Mouse (Mus musculus) small intestine, adult 2 months (tissue): ENCODE results near the gene Map9. TPM values are rescaled to one million over a fixed set of nuclear protein-coding genes. Genes with fewer than 3 reads are reported as not detected.

Source experiments
- H3K27ac ChIP-seq: fragments of 200-500 bp; 2 replicates; pipeline ENCODE4 v1.5.1; 2012; ENCODE audit warnings: low read depth, low read length, control low read depth, inconsistent platforms; ENCODE audit not compliant: insufficient read depth
- H3K27me3 ChIP-seq: fragments of 200-500 bp; 2 replicates; pipeline ENCODE4 v1.6.1; 2012; ENCODE audit warnings: mild to moderate bottlenecking, moderate library complexity, low read length, inconsistent platforms; ENCODE audit not compliant: control insufficient read depth, insufficient read depth
- H3K36me3 ChIP-seq: fragments of 200-500 bp; 2 replicates; pipeline ENCODE4 v1.6.1; 2012; ENCODE audit warnings: mild to moderate bottlenecking, low read length, control low read depth, inconsistent platforms; ENCODE audit not compliant: control insufficient read depth, insufficient read depth
- H3K4me1 ChIP-seq: fragments of 200-500 bp; 2 replicates; pipeline ENCODE4 v1.6.1; 2012; ENCODE audit warnings: low read length, inconsistent platforms, mixed read lengths; ENCODE audit not compliant: control insufficient read depth, insufficient read depth, insufficient read length
- H3K4me3 ChIP-seq: fragments of 200-500 bp; 2 replicates; pipeline ENCODE4 v1.5.1; 2012; ENCODE audit warnings: low read depth, mild to moderate bottlenecking, control low read depth, inconsistent platforms, low read length, moderate library complexity
- CTCF ChIP-seq: fragments of 200-500 bp; IDR thresholded peaks from 2 replicates; pipeline ENCODE4 v1.5.1; 2012; ENCODE audit warnings: low read depth, mild to moderate bottlenecking, control low read depth, inconsistent platforms, low read length, moderate library complexity, mixed read lengths; ENCODE audit not compliant: insufficient replicate concordance, insufficient read length; ENCODE audit errors: extremely low read depth
- POLR2A ChIP-seq: fragments of 200-500 bp; IDR thresholded peaks from 2 replicates; pipeline ENCODE4 v1.6.1; 2012; ENCODE audit warnings: low read depth, mild to moderate bottlenecking, control low read depth, inconsistent platforms, low read length, moderate library complexity
- WGBS: fragments of 180-500 bp; shearing (Covaris S2); methylation state at CpG from one replicate; pipeline ENCODE4 v1.1.7; 2018; 5-methylcytosine and 5-hydroxymethylcytosine counted together
- polyA plus RNA-seq: library from polyadenylated mRNA; depleted of rRNA; stranded (reverse); fragments of >200 nt; gene quantifications from 2 replicates; pipeline ENCODE4 v1.2.3, GENCODE M21; 2012

Map9 gene
- polyA plus RNA-seq, 1 experiment = 0.03 TPM

DNA sequence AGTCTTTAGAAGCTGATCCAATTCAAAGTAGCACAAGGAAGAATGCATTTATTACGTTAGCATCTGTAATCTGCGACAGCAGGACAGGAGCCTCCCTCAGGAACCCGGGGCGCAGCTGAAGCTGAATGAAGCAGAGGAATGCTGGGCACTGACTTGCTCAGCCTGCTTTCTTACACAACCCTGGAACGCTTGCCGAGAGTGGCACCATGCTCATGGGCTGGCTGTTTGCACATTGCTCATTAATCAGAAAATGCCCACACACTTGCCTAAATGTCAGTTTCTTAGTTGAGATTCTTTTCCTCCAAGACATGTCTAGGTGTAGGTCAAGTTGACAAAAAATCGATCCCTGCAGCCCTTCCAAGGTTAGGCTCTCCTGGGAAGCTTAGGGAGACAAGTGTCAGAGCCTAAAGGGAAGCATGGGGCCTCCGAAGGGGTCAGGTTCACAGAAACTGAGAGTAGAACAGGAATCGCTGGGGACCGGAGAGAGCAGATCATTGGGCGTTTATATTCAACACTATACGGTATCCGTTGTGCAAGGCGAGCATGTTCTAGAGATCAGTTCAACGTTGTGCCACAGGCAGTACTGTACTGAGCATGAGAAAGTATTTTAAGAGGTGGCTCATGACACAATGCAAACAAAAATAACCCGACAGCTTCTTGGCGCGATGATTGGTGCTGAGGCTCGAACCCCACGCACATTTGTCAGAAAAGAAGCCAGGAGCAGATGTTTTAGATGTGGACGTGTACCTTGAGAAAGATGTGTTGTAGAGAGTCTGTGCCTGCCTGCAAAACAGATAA, 11.4 kb downstream of the Map9 start:
- no peaks in the 10 kb centered on the region for H3K4me1 ChIP-seq
- 77% methylated on average over 21 of the region's 21 CpGs for WGBS
- H3K36me3 ChIP-seq = no peaks in the 10 kb centered on the region; the same call in 1 of the 2 replicates
- H3K27ac ChIP-seq = no peak overlapping the region
- H3K27me3 ChIP-seq = no peaks in the 10 kb centered on the region
- no peak overlapping the region for H3K4me3 ChIP-seq
- TF ChIP-seq POLR2A (no peak), CTCF (no peak)

- WGBS = 82% methylated on average over 10 of the region's 10 CpGs
Observed at GRCm38 (mm10) chr3:82370439-82371011, 12.7 kb downstream of the Map9 start.

DNA sequence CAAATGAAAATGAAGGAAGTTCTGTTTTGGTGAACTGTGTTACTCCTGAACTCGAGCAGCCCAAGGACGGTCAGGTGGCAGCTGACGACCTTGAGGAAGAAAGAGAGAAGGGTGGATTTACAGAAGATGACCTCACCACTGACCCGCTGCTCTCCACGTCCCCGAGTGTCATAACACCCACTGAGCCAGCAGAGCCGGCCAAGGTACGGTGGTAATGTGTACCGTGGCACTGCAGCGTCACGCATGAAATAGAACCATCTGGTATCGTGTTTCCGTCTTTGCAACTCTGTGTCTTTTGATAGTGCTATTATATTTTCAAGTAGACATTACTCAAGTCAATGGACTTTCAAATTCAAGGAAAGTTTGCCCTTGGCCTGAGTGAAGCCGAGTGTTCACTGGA, 19.1 kb downstream of the Map9 start:
- Histone ChIP-seq H3K27me3 (no peaks in the 10 kb centered on the region), H3K36me3 (no peaks in the 10 kb centered on the region; the same call in 1 of the 2 replicates), H3K4me1 (no peaks in the 10 kb centered on the region), H3K27ac (no peak overlapping the region), H3K4me3 (no peak overlapping the region)
- TF ChIP-seq CTCF = no peak
- TF ChIP-seq POLR2A = no peak
- WGBS = 89% methylated on average over 14 of the region's 14 CpGs

More at GRCm38 (mm10) chr3:82370439-82371011, 12.7 kb downstream of the Map9 start:
- no peak for TF ChIP-seq POLR2A
- TF ChIP-seq CTCF = no peak
- Histone ChIP-seq H3K27ac (no peak overlapping the region), H3K36me3 (no peaks in the 10 kb centered on the region; the same call in 1 of the 2 replicates), H3K4me3 (no peak overlapping the region), H3K27me3 (no peaks in the 10 kb centered on the region), H3K4me1 (no peaks in the 10 kb centered on the region)

DNA sequence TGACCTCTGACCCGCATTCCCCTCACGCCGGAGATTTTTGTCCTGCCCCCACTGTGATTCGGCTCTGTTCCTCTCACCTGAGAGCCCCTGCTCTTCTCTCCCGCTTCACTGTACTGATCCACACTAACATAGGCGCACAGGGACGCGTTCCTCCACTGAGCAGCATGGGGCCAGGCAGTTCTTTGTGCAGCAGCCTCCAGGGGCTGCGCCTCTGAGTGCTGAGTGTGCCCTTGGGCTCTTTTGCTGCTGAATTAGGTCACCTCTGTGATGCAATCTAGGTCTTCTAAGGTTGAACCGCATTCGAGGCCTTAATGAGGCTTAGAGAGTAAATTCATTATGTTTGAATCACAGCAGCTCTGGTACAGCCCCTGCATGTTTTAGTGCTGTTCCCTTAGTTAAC, 24.5 kb downstream of the Map9 start:
- Histone ChIP-seq H3K27ac (no peak overlapping the region), H3K27me3 (no peaks in the 10 kb centered on the region), H3K36me3 (no peaks in the 10 kb centered on the region; the same call in 1 of the 2 replicates), H3K4me1 (no peaks in the 10 kb centered on the region), H3K4me3 (no peak overlapping the region)
- TF ChIP-seq POLR2A = no peak
- TF ChIP-seq CTCF = no peak
- 88% methylated on average over 11 of the region's 11 CpGs for WGBS

- TF ChIP-seq POLR2A = no peak
- TF ChIP-seq CTCF = no peak
- 88% methylated on average over 8 of the region's 8 CpGs for WGBS
- Histone ChIP-seq H3K4me1 (no peaks in the 10 kb centered on the region), H3K4me3 (no peak overlapping the region), H3K36me3 (no peaks in the 10 kb centered on the region), H3K27ac (no peak overlapping the region), H3K27me3 (no peaks in the 10 kb centered on the region)
Observed at GRCm38 (mm10) chr3:82385091-82385490, 27.2 kb downstream of the Map9 start.

- H3K4me1 ChIP-seq = no peaks in the 10 kb centered on the region
- H3K27me3 ChIP-seq = no peaks in the 10 kb centered on the region; the same call in 1 of the 2 replicates
- H3K4me3 ChIP-seq = no peak overlapping the region
- WGBS = 83% methylated on average over 6 of the region's 6 CpGs
- H3K27ac ChIP-seq = no peak overlapping the region
- TF ChIP-seq POLR2A (no peak), CTCF (no peak)
- no peaks in the 10 kb centered on the region for H3K36me3 ChIP-seq
Observed at GRCm38 (mm10) chr3:82405830-82406229, 48.0 kb downstream of the Map9 start.

- H3K36me3 ChIP-seq = no peaks in the 10 kb centered on the region
- no peak overlapping the region for H3K4me3 ChIP-seq
- no peaks in the 10 kb centered on the region; the same call in 1 of the 2 replicates for H3K27me3 ChIP-seq
- TF ChIP-seq POLR2A = no peak
- TF ChIP-seq CTCF = no peak
- 83% methylated on average over 3 of the region's 3 CpGs for WGBS
- no peak overlapping the region for H3K27ac ChIP-seq
- H3K4me1 ChIP-seq = no peaks in the 10 kb centered on the region
Observed at GRCm38 (mm10) chr3:82406336-82406735, 48.5 kb downstream of the Map9 start.
